Mouse (Mus musculus) cerebellum, postnatal 4 days (tissue): Measurements from ENCODE around the gene Cav1.

ENCODE experiments used
- DNase-seq, 2 experiments: peaks; one replicate each; pipeline ENCODE4 v3.0.0; 2022; ENCODE audit warnings: low spot score in 2 of 2, mixed read lengths in 1 of 2

The Cav1 gene

GRCm38 (mm10) chr6:17305954-17306601 is at the start of gene Cav1:
Gene Cav1, plus strand, starts transcription at chr6:17306335.
- DNase-seq = peak; percentile 32 to 51

- no peak for DNase-seq
These were observed 48.0 kb upstream of the Cav1 start for GRCm38 (mm10) chr6:17258142-17258541.

GRCm38 (mm10) chr6:17258911-17259310 is 47.2 kb upstream of the Cav1 start:
- DNase-seq = no peak

- DNase-seq = no peak
These were observed 43.3 kb upstream of the Cav1 start for GRCm38 (mm10) chr6:17262786-17263185.

GRCm38 (mm10) chr6:17265043-17265442 is 41.1 kb upstream of the Cav1 start:
- no peak for DNase-seq

- no peak for DNase-seq
These were observed 39.7 kb upstream of the Cav1 start for GRCm38 (mm10) chr6:17266466-17266865.

- no peak for DNase-seq
These were observed 27.8 kb upstream of the Cav1 start for GRCm38 (mm10) chr6:17278366-17278765.

- DNase-seq = peak; percentile 22 to 30
These were observed 25.0 kb upstream of the Cav1 start, which contains the start of gene Cav2 for GRCm38 (mm10) chr6:17280939-17281756. Gene Cav2, plus strand, starts transcription at chr6:17281185.

- DNase-seq = no peak
These were observed 24.4 kb upstream of the Cav1 start for GRCm38 (mm10) chr6:17281757-17282092.

GRCm38 (mm10) chr6:17282159-17282558 is 24.0 kb upstream of the Cav1 start:
- DNase-seq = no peak

GRCm38 (mm10) chr6:17283834-17284233 is 22.3 kb upstream of the Cav1 start:
- no peak for DNase-seq

GRCm38 (mm10) chr6:17286381-17286780 is 19.8 kb upstream of the Cav1 start:
- no peak for DNase-seq

- DNase-seq = no peak
These were observed 11.0 kb upstream of the Cav1 start for GRCm38 (mm10) chr6:17295116-17295515.

- peak in 1 of 2 experiments; percentile 1 for DNase-seq
These were observed 629 bp downstream of the Cav1 start for GRCm38 (mm10) chr6:17306602-17307325.

GRCm38 (mm10) chr6:17307461-17308115 is 1.5 kb downstream of the Cav1 start:
- DNase-seq = peak; percentile 40 to 57

- DNase-seq = no peak
These were observed 2.5 kb downstream of the Cav1 start for GRCm38 (mm10) chr6:17308661-17309060.

GRCm38 (mm10) chr6:17309260-17309659 is 3.1 kb downstream of the Cav1 start:
- DNase-seq = no peak

GRCm38 (mm10) chr6:17314241-17314640 is 8.1 kb downstream of the Cav1 start:
- DNase-seq = no peak

GRCm38 (mm10) chr6:17314659-17315616 is 8.8 kb downstream of the Cav1 start:
- no peak for DNase-seq

- no peak for DNase-seq
These were observed 10.4 kb downstream of the Cav1 start for GRCm38 (mm10) chr6:17316294-17317166.
